Mouse (Mus musculus): Measurements from ENCODE around the gene Zfp688. TPM values are rescaled to one million over a fixed set of nuclear protein-coding genes. Genes with fewer than 3 reads are reported as not detected.
"Not testable (repeated sequence)": the region's sequence is repeated elsewhere in the genome, so short reads cannot be mapped to it uniquely, and the experiment has no call there.

Zfp688 gene
- polyA plus RNA-seq, 1 experiment from 2014 or later, result 24.9 TPM

GRCm38 (mm10) chr7:127393157-127393943 lies 28.5 kb downstream of the Zfp688 start, which contains the start of gene E430018J23Rik:
E430018J23Rik (minus strand) TSS chr7:127393629.
- peaks cover 8% of the 10 kb centered on the region for H3K4me1 ChIP-seq (replicated peaks; ENCODE audit: control insufficient read depth, insufficient read depth, low read length)
- peak within 1 kb of the TSS; percentile 78 for H3K27ac ChIP-seq (ENCODE audit: low read length)
- peak within 1 kb of the TSS; percentile 76 for H3K4me2 ChIP-seq (ENCODE audit: low read depth, low read length)
- WGBS, result under 1% methylated on average over 43 of the region's 45 CpGs
- H3K36me3 ChIP-seq (ENCODE audit: control insufficient read depth, insufficient read depth, low read length), result peaks cover 7% of the 10 kb centered on the region
- H3K9ac ChIP-seq (ENCODE audit: low read length), result peak within 1 kb of the TSS; percentile 82
- ATAC-seq (ENCODE audit: low read depth), result peak; percentile 98
- H3K4me3 ChIP-seq (ENCODE audit: low read length), result peak within 1 kb of the TSS; percentile 66
- no peaks in the 10 kb centered on the region for H3K9me3 ChIP-seq (ENCODE audit: control insufficient read depth, low read length)
- no peaks in the 10 kb centered on the region; the same call in 1 of the 2 replicates for H3K27me3 ChIP-seq (ENCODE audit: control insufficient read depth, insufficient read depth, low read depth, low read length)

DNA sequence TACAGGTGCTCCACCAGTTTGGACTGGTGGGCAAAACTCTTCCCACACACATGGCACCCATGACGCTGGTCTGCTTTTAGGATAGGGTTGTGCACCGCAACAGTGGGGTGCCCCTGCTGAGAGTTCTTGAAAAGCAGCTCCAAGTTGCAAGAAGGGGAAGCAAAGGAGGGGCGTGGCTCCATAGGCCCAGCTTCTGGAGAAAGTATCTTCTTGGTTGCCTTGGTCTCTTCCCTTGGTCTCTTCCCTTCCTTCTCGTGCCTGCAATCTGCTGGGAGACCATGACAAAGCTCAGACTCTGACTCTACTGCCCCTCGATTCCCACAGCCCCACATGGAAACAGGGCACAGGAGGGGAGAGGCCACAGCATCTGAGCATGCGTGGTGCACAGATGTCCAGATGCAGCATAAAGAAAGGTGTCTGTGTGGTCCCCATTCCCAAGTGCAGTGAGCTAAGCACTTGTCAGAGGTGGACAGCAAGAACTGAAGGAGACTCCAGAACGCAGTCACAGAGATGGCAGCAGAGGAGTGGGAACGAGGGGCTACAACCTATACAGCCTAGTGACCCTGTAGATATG lies 29.5 kb downstream of the Zfp688 start:
- no peak overlapping the region for H3K27ac ChIP-seq (ENCODE audit: low read length)
- H3K4me1 ChIP-seq (replicated peaks; ENCODE audit: control insufficient read depth, insufficient read depth, low read length), result peaks cover 8% of the 10 kb centered on the region
- peaks cover 7% of the 10 kb centered on the region for H3K36me3 ChIP-seq (ENCODE audit: control insufficient read depth, insufficient read depth, low read length)
- no peak for ATAC-seq (ENCODE audit: low read depth)
- peak overlapping the region; percentile 82; the same call in 1 of the 2 replicates for H3K9ac ChIP-seq (ENCODE audit: low read length)
- peak overlapping the region; percentile 76 for H3K4me2 ChIP-seq (ENCODE audit: low read depth, low read length)
- H3K9me3 ChIP-seq (ENCODE audit: control insufficient read depth, low read length), result no peaks in the 10 kb centered on the region
- peak overlapping the region; percentile 66 for H3K4me3 ChIP-seq (ENCODE audit: low read length)
- 71% methylated on average over 8 of the region's 8 CpGs for WGBS
- H3K27me3 ChIP-seq (ENCODE audit: control insufficient read depth, insufficient read depth, low read depth, low read length), result no peaks in the 10 kb centered on the region; the same call in 1 of the 2 replicates

DNA sequence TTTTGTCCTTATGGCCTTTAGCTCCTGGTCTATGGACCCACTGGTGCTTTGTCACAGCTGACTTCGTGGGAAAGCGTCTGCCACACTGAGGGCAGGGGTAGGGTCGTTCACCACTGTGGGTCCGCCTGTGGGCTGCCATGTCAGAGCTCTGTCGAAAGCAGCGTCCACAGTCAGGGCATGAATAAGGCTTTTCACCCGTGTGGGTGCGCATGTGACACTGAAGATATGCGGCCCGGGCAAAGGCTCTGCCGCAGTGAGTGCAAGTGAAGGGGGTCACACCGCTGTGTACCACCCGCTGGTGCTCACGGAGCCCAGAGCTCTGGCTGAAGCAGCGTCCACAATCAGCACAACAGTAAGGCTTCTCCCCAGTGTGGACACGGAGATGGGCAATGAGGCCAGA lies 30.3 kb downstream of the Zfp688 start:
- Histone ChIP-seq H3K27me3 (ENCODE audit: control insufficient read depth, insufficient read depth, low read depth, low read length) (no peaks in the 10 kb centered on the region; the same call in 1 of the 2 replicates), H3K9ac (ENCODE audit: low read length) (no peak overlapping the region), H3K9me3 (ENCODE audit: control insufficient read depth, low read length) (no peaks in the 10 kb centered on the region), H3K4me2 (ENCODE audit: low read depth, low read length) (no peak overlapping the region), H3K27ac (ENCODE audit: low read length) (no peak overlapping the region), H3K4me3 (ENCODE audit: low read length) (no peak overlapping the region), H3K4me1 (replicated peaks; ENCODE audit: control insufficient read depth, insufficient read depth, low read length) (peaks cover 8% of the 10 kb centered on the region), H3K36me3 (ENCODE audit: control insufficient read depth, insufficient read depth, low read length) (peaks cover 7% of the 10 kb centered on the region)
- WGBS, result 94% methylated on average over 16 of the region's 16 CpGs
- no peak for ATAC-seq (ENCODE audit: low read depth)

GRCm38 (mm10) chr7:127390306-127390705 lies 31.6 kb downstream of the Zfp688 start:
- H3K4me2 ChIP-seq (ENCODE audit: low read depth, low read length), result no peak overlapping the region
- WGBS, result 73% methylated on average over 7 of the region's 7 CpGs
- H3K9me3 ChIP-seq (ENCODE audit: control insufficient read depth, low read length), result no peaks in the 10 kb centered on the region
- peaks cover 7% of the 10 kb centered on the region for H3K36me3 ChIP-seq (ENCODE audit: control insufficient read depth, insufficient read depth, low read length)
- H3K27me3 ChIP-seq (ENCODE audit: control insufficient read depth, insufficient read depth, low read depth, low read length), result no peaks in the 10 kb centered on the region
- no peak overlapping the region for H3K9ac ChIP-seq (ENCODE audit: low read length)
- H3K27ac ChIP-seq (ENCODE audit: low read length), result no peak overlapping the region
- H3K4me1 ChIP-seq (replicated peaks; ENCODE audit: control insufficient read depth, insufficient read depth, low read length), result peaks cover 8% of the 10 kb centered on the region
- no peak overlapping the region for H3K4me3 ChIP-seq (ENCODE audit: low read length)
- no peak for ATAC-seq (ENCODE audit: low read depth)

GRCm38 (mm10) chr7:127388201-127388600 lies 33.7 kb downstream of the Zfp688 start:
- not testable (repeated sequence) for H3K4me2 ChIP-seq (ENCODE audit: low read depth, low read length); H3K27ac ChIP-seq (ENCODE audit: low read length); H3K9me3 ChIP-seq (ENCODE audit: control insufficient read depth, low read length); H3K27me3 ChIP-seq (ENCODE audit: control insufficient read depth, insufficient read depth, low read depth, low read length); H3K9ac ChIP-seq (ENCODE audit: low read length); ATAC-seq (ENCODE audit: low read depth); H3K4me3 ChIP-seq (ENCODE audit: low read length); H3K4me1 ChIP-seq (replicated peaks; ENCODE audit: control insufficient read depth, insufficient read depth, low read length)
- H3K36me3 ChIP-seq (ENCODE audit: control insufficient read depth, insufficient read depth, low read length), result peaks cover 15% of the 10 kb centered on the region

DNA sequence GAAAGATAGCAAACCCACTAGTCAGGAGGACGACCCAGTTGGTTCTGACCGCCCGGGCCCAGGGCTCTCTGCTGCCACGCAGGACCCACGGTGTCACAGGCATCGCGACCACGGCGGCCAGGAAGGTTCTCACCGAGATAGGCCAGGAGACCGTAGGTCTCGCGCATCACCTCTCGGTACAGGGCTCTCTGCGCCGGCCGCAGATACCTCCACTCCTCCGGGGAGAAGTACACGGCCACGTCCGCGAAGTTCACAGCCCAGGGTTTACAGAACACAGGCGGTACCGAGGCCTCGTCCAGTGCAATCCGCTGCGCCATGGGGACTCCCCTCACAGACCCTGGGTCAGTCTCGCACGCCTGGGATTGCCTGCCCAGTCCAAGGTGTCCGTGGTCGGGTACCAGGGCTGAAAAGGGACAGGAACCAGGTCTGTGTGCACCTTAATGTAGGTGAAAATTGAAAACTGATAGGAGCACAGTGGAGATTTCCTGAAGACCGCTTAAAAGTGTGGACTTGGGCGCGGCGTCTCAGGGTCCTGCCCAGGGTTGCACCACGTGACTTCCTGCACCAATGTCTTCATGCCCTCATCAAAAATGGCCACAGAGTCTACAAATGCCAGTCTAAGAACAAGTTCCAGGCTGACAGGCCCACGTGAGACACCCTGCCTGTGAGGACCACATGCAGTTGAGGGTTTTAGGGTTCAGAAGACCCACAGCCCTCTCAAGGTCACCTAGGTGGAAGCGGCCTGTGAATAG lies 35.1 kb downstream of the Zfp688 start, which contains the start of gene 9130019O22Rik:
9130019O22Rik (minus strand) TSS at position 526 of the 752 bp plus-strand sequence.
- Histone ChIP-seq H3K4me2 (ENCODE audit: low read depth, low read length) (peak within 1 kb of the TSS; percentile 71), H3K4me3 (ENCODE audit: low read length) (peak within 1 kb of the TSS; percentile 69), H3K27ac (ENCODE audit: low read length) (peak within 1 kb of the TSS; percentile 33; the same call in 1 of the 2 replicates), H3K9ac (ENCODE audit: low read length) (peak within 1 kb of the TSS; percentile 81), H3K9me3 (ENCODE audit: control insufficient read depth, low read length) (peaks cover 6% of the 10 kb centered on the region; the same call in 1 of the 2 replicates), H3K36me3 (ENCODE audit: control insufficient read depth, insufficient read depth, low read length) (peaks cover 14% of the 10 kb centered on the region), H3K4me1 (replicated peaks; ENCODE audit: control insufficient read depth, insufficient read depth, low read length) (no peaks in the 10 kb centered on the region), H3K27me3 (ENCODE audit: control insufficient read depth, insufficient read depth, low read depth, low read length) (no peaks in the 10 kb centered on the region)
- 9% methylated on average over 37 of the region's 38 CpGs for WGBS
- peak; percentile 93 for ATAC-seq (ENCODE audit: low read depth)

- not testable (repeated sequence) for H3K4me1 ChIP-seq (replicated peaks; ENCODE audit: control insufficient read depth, insufficient read depth, low read length); H3K4me3 ChIP-seq (ENCODE audit: low read length); H3K27ac ChIP-seq (ENCODE audit: low read length); ATAC-seq (ENCODE audit: low read depth); H3K27me3 ChIP-seq (ENCODE audit: control insufficient read depth, insufficient read depth, low read depth, low read length); H3K9me3 ChIP-seq (ENCODE audit: control insufficient read depth, low read length); H3K9ac ChIP-seq (ENCODE audit: low read length); H3K4me2 ChIP-seq (ENCODE audit: low read depth, low read length); H3K36me3 ChIP-seq (ENCODE audit: control insufficient read depth, insufficient read depth, low read length)
- WGBS, result 92% methylated on average over 4 of the region's 4 CpGs
These were observed 36.3 kb downstream of the Zfp688 start for GRCm38 (mm10) chr7:127385560-127385959.

GRCm38 (mm10) chr7:127378310-127378921 lies 43.5 kb downstream of the Zfp688 start:
- H3K4me1 ChIP-seq (replicated peaks; ENCODE audit: control insufficient read depth, insufficient read depth, low read length), result no peaks in the 10 kb centered on the region
- ATAC-seq (ENCODE audit: low read depth), result no peak
- H3K4me2 ChIP-seq (ENCODE audit: low read depth, low read length), result no peak overlapping the region
- H3K9me3 ChIP-seq (ENCODE audit: control insufficient read depth, low read length), result no peaks in the 10 kb centered on the region
- peaks cover 5% of the 10 kb centered on the region for H3K36me3 ChIP-seq (ENCODE audit: control insufficient read depth, insufficient read depth, low read length)
- H3K27ac ChIP-seq (ENCODE audit: low read length), result no peak overlapping the region
- no peak overlapping the region for H3K9ac ChIP-seq (ENCODE audit: low read length)
- no peak overlapping the region for H3K4me3 ChIP-seq (ENCODE audit: low read length)
- WGBS, result 66% methylated on average over 6 of the region's 6 CpGs
- H3K27me3 ChIP-seq (ENCODE audit: control insufficient read depth, insufficient read depth, low read depth, low read length), result no peaks in the 10 kb centered on the region

All from lung, embryonic 16.5 days (tissue).